In the genomic region with DNA sequence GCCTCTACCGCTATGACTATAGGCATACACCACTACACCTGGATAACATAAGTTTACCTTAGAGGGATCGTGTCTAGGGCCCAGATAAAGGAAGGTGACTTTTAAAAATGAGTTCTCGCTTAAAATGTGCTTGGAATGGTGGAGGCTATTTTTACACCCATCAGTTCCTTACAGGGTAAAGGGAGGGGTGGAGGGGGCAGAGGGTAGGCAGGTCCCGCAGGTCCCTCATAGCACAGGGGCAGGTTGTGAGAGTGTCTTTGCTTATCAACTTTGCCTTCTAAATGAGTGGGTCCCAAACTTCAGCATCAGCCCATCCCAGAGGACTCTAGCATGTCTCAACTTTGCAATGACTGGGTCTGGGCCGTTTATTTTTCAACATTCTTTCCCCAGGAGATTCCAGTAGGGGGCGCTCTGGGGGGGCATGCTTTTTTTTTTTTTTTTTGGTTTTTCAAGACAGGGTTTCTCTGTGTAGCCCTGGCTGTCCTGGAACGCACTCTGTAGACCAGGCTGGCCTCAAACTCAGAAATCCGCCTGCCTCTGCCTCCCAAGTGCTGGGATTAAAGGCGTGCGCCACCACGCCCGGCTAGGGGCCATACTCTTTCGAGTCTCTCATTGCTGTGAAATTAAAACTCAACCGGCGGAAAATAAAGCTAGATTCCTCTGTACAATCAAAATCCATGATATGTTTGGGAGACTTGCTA, we compare ENCODE assay signal across 7 mouse cellular contexts. TPM values are rescaled to one million over a fixed set of nuclear protein-coding genes. Genes with fewer than 3 reads are reported as not detected.
DNase-seq lines count a peak whose midpoint lies in the region; ATAC-seq and TF ChIP-seq lines count a peak whose summit lies in the region.

No protein-coding gene starts in this region.

- peaks cover 15% of the 10 kb centered on the region for H3K4me1 ChIP-seq in testis, adult 2 months (ENCODE audit: control insufficient read depth, insufficient read depth, low read length)
- H3K4me1 ChIP-seq in embryonic facial prominence, embryonic 13.5 days: peaks cover 20% of the 10 kb centered on the region
- peaks cover 8% of the 10 kb centered on the region for H3K4me1 ChIP-seq in intestine, embryonic 15.5 days (replicated peaks)
- H3K4me1 ChIP-seq in midbrain, embryonic 15.5 days: peaks cover 18% of the 10 kb centered on the region

- H3K4me3 ChIP-seq in testis, adult 2 months (ENCODE audit: control insufficient read depth, low read depth, low read length): 0 out of 2 replicates have a peak overlapping the region, but pooled peaks have one; percentile 5
- peak overlapping the region; percentile 97 for H3K4me3 ChIP-seq in embryonic facial prominence, embryonic 13.5 days
- H3K4me3 ChIP-seq in intestine, embryonic 15.5 days (replicated peaks): peak overlapping the region; percentile 98
- peak overlapping the region; percentile 86 for H3K4me3 ChIP-seq in midbrain, embryonic 15.5 days

- TF ChIP-seq CTCF in testis, adult 2 months (IDR thresholded peaks at IDR 0.05; ENCODE audit: control insufficient read depth, insufficient read depth, insufficient replicate concordance, low read depth, low read length): 0 out of 2 replicates have a peak, but pooled peaks have one; percentile 8

- no peak for TF ChIP-seq POLR2A in testis, adult 2 months (IDR thresholded peaks at IDR 0.05; ENCODE audit: control insufficient read depth, low read depth, low read length)

- H3K27ac ChIP-seq in testis, adult 2 months (ENCODE audit: control insufficient read depth, insufficient read depth, low read depth, low read length): no peak overlapping the region
- H3K27ac ChIP-seq in embryonic facial prominence, embryonic 13.5 days: no peak overlapping the region
- H3K27ac ChIP-seq in intestine, embryonic 15.5 days: peak overlapping the region; percentile 24; the same call in 1 of the 2 replicates
- H3K27ac ChIP-seq in midbrain, embryonic 15.5 days: peak overlapping the region; percentile 80

- H3K36me3 ChIP-seq in testis, adult 2 months (ENCODE audit: control insufficient read depth, insufficient read depth, low read length): no peaks in the 10 kb centered on the region
- no peaks in the 10 kb centered on the region for H3K36me3 ChIP-seq in embryonic facial prominence, embryonic 13.5 days
- no peaks in the 10 kb centered on the region for H3K36me3 ChIP-seq in intestine, embryonic 15.5 days
- no peaks in the 10 kb centered on the region for H3K36me3 ChIP-seq in midbrain, embryonic 15.5 days (replicated peaks)

- H3K27me3 ChIP-seq in testis, adult 2 months (ENCODE audit: control insufficient read depth, insufficient read depth, low read length): no peaks in the 10 kb centered on the region
- H3K27me3 ChIP-seq in embryonic facial prominence, embryonic 13.5 days: no peaks in the 10 kb centered on the region
- no peaks in the 10 kb centered on the region for H3K27me3 ChIP-seq in intestine, embryonic 15.5 days (replicated peaks)
- no peaks in the 10 kb centered on the region for H3K27me3 ChIP-seq in midbrain, embryonic 15.5 days (replicated peaks)

- peak overlapping the region; percentile 89 for H3K9ac ChIP-seq in embryonic facial prominence, embryonic 13.5 days
- peak overlapping the region; percentile 92; the same call in 1 of the 2 replicates for H3K9ac ChIP-seq in intestine, embryonic 15.5 days
- H3K9ac ChIP-seq in midbrain, embryonic 15.5 days: peak overlapping the region; percentile 55

- WGBS in embryonic facial prominence, embryonic 13.5 days: 55% methylated on average over 15 of the region's 15 CpGs
- WGBS in intestine, embryonic 15.5 days: 59% methylated on average over 15 of the region's 15 CpGs
- 52% methylated on average over 15 of the region's 15 CpGs for WGBS in midbrain, embryonic 15.5 days

- H3K4me2 ChIP-seq in embryonic facial prominence, embryonic 13.5 days: peak overlapping the region; percentile 92
- H3K4me2 ChIP-seq in intestine, embryonic 15.5 days (replicated peaks): peak overlapping the region; percentile 90
- H3K4me2 ChIP-seq in midbrain, embryonic 15.5 days: peak overlapping the region; percentile 87

- no peaks in the 10 kb centered on the region for H3K9me3 ChIP-seq in embryonic facial prominence, embryonic 13.5 days
- no peaks in the 10 kb centered on the region for H3K9me3 ChIP-seq in intestine, embryonic 15.5 days
- H3K9me3 ChIP-seq in midbrain, embryonic 15.5 days: no peaks in the 10 kb centered on the region

- no peak for ATAC-seq in embryonic facial prominence, embryonic 13.5 days (ENCODE audit: insufficient number of reproducible peaks, insufficient read depth, low FRiP score, low TSS enrichment, low read depth)
- no peak for ATAC-seq in intestine, embryonic 15.5 days
- no peak for ATAC-seq in midbrain, embryonic 15.5 days (replicated peaks)

- DNase-seq in testis, postnatal 14 days (ENCODE audit: low spot score): no peak
- DNase-seq in urinary bladder, adult 2 months (ENCODE audit: low spot score): no peak
- no peak for DNase-seq in frontal cortex, postnatal 14 days (ENCODE audit: low spot score in 2 of 2)

RNA-seq across cellular contexts. Expression of a gene that starts 0.6 kb away (rescaled TPM):
- 234 and 256 TPM in 2 replicates for polyA plus RNA-seq in testis, adult 2 months (2012; rRNA removed)
- 8.7 and 8.9 TPM in 2 replicates for polyA plus RNA-seq in embryonic facial prominence, embryonic 13.5 days (2015; fragmentation: Nextera tagmentation; extraction: Ambion mirVana)
- polyA plus RNA-seq in intestine, embryonic 15.5 days (2015; fragmentation: Nextera tagmentation; extraction: Ambion mirVana): 10.4 and 11.1 TPM in 2 replicates
- polyA plus RNA-seq in midbrain, embryonic 15.5 days (2015; fragmentation: Nextera tagmentation; extraction: Ambion mirVana): 31.3 and 32.1 TPM in 2 replicates
- polyA plus RNA-seq in urinary bladder, adult 2 months (2012; rRNA removed): 16.7 and 21.2 TPM in 2 replicates

Comparison
In these comparisons a context has a peak if more than half of its experiments do, and no peak if none do; other contexts are left out.
1. H3K27ac ChIP-seq: peak in intestine, embryonic 15.5 days (single experiment) and midbrain, embryonic 15.5 days (single experiment); none in testis, adult 2 months (single experiment) and embryonic facial prominence, embryonic 13.5 days (single experiment).
2. H3K4me3 ChIP-seq: peak in every context shown above with its lines; median percentile 98 in intestine, embryonic 15.5 days; 97 in embryonic facial prominence, embryonic 13.5 days; 86 in midbrain, embryonic 15.5 days; 5 in testis, adult 2 months.
3. Peak in every context shown above with its lines, with median percentiles within 50 percentile points of each other: H3K4me2 ChIP-seq and H3K9ac ChIP-seq.